Mouse (Mus musculus) kidney, postnatal 4 days (tissue): ENCODE data around the gene Negr1.

Source experiments
- DNase-seq, 2 experiments: peaks; one replicate each; pipeline ENCODE4 v3.0.0; 2021; ENCODE audit warnings: mixed read lengths in 2 of 2

Negr1 gene

DNA sequence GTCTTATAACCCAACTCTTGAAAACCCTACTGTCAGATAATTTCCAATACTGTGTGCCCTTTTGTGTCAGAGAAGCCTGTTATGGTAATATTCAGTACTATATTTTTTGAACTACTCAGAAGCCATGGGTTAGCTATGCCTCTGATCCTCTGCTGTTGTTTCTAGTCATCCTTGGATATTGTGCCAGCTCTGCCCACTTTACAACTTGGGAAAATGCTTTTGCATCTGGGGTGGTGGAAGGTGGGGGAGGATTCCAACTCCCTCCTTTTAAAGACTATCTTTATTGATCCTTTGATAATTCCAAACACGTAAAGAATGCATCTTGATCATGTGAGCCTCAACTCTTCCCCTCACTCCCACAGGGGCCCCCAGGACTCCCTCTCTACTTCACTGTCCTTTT, 361.6 kb downstream of the Negr1 start:
- no peak for DNase-seq

DNA sequence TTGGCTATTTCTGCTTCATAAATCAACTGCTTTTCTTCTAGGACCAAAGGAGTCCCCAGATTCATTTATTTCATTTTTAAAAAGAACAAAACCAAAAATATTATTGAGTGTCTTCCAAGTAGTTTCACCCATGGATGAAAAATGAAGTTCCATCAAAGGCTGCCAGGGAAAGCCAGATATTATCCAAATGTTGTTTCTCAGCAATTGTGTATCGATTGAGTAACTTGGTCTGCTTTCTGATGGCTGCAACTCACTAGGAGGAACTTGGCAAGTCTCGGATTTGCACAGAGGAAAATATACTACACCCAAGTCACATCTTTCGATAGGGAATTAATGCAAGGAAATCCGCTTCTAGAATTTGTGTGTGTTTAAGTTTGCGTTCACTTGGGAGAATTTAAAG, 363.5 kb downstream of the Negr1 start:
- no peak for DNase-seq

DNA sequence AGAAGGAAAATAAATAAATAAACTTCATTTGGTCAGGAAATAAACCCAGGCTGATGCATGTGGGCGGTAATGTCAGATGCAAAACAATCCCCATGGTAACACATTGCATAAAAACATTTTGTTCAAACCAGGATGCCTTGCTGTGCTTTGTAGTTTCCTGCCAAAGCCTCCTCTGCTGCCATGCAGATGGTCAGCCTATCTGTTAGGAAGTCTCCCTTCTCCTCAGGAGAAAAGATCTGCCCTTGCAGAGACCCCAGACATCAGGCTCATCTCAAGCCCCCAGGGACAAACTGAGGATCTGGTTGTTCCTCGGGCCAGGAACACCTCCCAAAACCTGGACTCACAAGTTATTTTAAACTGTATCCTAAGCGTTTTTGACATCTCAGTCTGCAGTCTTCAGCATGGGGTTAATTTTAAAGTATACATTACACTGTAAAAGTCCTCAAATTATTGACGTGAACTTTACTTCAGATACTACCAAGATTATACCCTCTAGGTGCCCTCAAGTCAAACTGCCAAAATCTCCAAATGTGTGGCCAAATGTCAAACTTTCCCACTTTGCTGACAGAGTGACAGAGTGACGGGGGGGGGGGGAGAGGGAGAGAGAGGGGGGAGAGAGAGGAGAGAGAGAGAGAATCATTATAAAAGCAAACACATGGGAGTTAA, 366.9 kb downstream of the Negr1 start:
- no peak for DNase-seq

DNA sequence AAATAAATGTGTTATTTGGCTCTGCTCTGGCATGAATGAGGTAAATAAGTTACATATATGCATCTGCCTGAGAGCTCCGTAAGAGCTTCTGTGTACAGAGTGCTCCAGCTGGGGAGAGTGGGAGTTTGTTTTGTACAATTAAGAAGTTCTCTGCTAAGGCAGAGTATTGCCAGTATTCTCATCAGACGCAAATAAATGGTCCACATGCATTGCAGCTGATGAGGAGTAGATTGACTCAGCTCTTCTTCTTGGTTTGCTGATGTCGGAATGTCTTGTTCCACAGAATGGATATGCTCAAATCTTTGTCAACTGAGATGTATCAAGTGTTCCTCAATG, 367.4 kb downstream of the Negr1 start:
- DNase-seq = no peak

DNA sequence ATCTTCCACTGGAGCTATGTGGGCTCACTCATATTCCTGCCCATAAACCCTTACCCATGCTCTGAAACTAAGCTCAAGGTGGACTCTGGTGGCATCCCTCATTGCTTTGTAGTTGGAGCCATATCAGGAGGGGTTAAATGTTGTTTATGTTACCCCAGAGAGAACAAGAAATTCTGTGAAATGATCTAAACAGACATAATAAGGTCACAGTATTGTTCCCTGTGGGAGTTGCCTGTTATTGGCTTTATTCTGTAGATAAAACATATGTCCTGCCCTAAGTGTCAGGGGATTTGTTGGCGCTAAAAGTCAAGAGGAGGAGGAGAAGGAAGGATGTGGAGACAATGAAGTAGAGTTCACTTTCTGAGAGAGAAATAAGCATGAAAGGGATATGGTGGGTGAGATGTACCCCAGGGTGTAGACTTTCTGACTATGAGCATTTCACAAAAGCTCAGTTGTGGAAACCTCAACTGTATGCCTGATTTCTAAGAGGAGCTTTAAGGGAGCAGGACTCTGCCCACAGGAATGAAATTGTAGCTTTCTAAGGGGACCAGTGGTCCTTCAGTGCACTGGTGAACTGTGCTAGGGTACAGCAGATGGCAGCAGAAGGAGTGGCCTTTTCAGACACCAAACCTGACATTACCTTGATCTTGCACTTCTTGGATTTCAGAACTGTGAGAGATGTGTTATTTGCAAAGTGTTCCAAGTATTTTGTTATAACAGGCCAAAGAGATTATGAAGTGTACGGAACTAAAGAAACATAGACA, 368.3 kb downstream of the Negr1 start:
- no peak for DNase-seq

DNA sequence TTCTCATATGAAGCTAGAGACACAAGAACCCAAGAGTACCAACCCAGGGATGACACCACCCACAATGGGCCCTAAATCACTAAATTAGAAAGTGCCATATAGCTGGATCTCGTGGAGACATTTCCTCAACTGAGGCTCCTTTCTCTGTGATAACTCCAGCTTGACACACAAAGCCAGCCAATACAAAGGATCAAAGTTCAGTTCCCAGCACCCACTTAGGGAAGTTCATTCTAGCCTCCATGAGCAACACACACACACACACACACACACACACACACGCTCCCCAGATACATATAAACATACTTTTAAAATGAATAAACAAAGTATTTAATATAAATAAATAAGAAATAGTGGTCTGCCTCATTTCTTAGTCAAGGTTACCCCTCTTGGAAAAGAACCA, 369.4 kb downstream of the Negr1 start:
- DNase-seq = no peak

DNA sequence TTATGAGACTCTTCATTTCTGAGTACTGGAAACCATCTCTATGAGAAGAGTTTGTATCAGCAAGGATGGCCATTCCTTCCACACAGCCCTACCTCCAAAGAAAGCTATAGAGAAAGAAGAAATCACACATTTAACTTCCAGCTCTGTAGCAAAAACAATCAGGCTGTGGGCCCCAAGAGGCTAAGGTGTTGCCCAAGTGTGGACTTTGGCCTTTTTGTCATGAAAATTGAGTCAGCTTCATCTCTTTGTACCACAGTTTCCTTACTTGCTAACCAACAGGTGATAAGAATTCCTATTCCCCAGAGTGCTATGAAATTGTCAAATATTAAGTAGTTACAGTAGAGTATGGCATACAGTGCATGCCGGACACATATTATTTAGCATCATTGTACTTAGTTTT, 369.9 kb downstream of the Negr1 start:
- no peak for DNase-seq

DNA sequence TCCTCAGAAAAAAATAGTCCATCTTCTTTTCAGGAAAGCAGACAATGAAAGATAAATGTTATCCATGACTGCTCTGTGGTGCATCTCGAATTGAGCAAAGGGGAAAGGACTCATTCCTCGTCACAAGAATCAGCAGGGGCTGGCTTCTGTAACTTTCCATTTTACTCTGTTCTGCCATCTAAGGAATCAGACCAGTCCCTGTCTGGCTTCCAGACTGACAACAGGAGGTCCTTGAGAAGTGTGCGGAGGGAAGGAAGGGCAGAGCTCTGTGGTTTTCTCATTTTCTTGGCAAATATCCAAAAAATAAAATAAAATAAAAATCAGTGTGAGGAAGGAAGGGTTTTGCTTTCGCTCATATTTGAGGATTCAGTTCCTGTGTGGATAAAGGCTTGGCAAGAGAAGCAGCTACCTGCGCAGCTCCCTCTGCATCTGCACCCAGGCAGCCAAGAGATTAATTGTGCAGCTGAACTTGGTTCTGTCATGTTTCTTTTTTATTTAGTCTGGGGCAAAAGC, 373.2 kb downstream of the Negr1 start:
- no peak for DNase-seq

DNA sequence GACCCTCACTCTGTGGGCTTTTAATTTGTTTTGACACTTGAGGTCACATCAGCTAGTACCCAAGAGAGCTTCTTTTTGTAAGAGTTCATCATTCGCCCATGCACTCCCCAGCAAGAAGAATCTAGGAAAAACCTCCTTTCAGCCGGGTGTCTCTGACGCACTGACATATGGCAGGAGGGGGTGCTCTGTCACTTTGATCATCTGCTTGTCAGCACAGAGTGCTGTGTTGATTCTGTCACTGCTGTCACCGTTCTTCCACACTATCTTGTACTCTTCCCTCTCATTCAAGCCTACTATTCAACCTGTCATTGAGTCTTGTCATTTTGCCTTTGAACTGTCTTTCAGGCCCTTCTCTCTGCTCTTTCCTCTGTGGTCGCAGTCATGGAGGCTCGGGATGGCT, 385.8 kb downstream of the Negr1 start:
- no peak for DNase-seq

DNA sequence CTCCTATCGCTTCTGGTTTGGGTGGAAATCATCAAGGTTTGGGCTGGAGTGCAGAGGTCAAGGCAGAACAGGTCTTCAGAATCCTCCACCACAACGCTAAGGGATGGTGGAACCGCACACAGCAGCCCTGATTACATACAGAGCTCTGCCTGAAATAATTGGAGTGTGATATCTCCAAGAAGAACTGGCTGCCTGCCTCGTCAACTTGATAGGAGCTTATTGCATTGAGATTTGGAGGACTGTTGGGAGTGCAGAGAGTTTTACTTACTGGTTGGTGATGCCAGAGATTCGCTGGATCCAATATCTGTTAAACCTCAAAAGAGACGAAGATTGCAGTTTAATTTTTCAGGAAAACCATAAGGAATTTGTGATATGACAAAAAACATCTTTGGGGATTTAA, 391.4 kb downstream of the Negr1 start:
- no peak for DNase-seq

DNA sequence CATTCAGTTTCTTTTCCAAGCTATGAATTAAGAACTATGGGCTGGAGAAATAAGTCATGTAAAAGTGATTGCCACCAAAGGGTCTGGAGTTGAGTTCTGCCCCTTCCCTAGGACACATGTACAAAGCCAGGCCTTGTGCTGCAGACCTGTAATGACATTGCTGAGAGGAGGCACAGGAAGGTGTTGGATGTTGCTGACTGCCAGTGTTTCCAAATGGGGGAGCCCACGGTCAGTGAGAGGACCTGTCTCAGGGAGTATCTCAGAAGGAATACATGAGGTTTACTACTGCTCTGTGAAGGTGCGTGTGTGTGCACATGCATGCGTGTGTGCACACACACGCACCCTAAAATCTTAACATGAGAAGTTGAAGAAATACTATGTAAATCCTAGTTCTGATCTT, 393.5 kb downstream of the Negr1 start:
- DNase-seq = no peak

DNA sequence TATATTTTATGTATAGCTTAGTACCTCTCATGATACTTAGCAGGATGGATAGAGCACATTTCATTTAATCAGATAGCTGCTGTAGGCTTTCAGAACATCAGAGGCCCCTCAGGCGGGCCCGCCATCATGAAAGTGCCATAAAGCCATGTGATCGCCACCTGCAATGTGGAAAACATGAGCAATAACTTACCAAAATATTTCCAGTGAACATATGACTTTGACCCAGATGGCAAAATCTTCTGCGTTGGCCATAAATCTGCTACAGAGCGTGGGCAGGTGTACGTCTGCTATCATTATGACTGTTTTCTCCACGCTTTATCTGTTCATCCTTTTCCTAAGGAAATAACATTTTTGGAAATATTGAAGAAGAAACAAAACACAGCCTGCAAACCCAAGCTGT, 397.0 kb downstream of the Negr1 start:
- DNase-seq = no peak

DNA sequence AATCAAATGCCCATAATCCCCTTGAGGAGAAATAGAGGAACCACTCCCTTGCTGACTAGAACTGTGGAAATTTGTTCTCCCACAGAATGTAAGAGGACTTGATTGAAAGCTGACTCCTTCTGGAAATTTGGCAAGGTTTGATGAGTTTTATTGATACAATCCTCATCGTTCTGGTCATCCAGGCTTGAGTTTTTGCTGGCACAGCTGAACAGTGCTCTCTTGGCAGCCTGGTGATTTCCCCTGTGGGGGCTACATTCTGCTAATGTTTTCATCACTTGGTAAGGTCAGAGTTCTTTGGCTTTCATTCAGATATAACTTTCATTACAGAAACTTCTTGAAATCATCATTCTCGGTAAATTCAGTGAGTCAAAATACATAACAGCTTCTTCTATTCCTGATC, 407.2 kb downstream of the Negr1 start:
- DNase-seq = no peak

DNA sequence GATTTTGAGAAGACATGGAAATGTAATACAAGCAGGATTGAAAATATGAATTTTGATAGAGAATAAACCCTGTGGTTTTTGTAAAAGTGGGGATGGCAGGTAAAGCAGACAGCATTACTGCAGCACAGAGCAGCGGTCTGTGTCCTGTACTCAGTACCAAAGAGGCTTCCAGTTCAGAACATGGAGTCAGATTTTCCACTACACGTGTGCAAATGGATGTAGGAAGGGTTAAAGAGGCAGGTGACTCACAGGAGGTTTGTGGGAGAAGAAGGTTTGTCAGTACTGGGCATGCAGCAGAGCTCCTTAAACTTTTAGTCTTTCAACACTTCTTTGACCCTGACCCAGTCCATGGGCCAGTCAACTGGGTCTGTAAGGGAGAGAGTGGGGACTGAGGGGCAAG, 409.5 kb downstream of the Negr1 start:
- DNase-seq = no peak

DNA sequence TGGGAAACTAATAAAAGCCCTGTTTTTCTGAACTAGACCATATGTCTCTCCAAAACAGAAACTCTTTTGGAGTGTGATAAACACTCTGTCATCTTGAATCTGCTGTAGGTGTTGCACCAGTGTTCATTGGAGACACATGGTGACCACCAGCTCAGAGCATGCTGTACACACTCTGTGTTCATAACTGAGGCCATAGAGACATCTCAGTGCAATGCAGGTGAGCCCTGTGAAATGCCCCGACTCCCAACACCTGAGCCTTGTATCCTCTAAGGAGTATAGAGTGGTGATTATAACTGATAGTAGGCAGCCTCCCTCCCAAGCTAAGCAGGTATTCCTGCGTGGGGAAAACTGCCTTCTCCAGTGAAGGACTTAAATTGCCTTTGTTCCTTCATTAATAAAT, 415.2 kb downstream of the Negr1 start:
- no peak for DNase-seq

DNA sequence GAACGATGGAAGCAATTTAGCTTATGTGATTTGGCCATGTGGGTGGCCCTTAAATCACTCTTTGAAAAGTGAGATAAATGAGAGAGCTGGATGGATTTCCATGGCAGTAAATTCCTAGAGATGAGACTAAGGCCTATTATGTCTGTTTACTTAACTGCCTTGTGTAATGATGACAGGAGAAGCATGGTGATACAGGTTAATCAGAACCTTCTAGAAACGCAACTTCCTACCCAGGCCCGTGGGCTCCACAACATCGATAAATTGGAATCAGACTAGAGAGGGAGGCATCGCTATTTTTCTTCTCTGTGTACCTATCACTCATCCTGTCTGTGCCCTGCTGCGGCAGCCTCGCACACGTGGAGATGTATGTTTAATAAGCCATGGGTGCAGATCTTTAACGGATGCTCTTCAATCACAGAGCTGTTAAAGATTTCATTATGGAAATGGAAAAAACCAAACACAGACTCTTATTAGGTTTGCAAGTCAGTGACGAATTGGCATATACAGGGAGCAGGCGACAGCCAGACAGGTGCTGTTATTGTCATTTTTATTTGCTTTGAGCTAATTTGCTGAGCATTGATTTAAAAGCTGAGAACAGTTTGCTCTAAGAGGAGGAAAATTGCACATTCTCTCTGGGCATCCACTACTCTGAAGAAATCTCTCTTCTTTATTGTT, 418.6 kb downstream of the Negr1 start:
- no peak for DNase-seq

DNA sequence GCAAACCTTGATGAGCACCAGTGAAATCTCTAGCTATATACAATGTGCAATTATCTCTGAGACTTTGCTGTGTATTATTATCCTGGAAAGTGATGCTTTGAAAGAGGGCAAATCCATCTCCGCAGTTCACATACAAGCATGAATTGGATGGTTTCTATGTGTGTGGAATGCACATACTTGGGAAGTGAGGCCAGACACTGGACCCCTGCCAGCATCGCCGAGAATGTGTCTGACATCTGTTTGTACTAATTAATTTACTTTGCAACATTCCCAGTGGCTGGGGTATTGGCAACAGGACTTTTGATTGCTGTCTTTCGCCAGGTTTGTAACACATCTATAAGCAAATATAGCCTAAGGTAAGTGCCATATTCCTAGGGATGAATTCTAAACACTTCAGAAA, 420.5 kb downstream of the Negr1 start:
- DNase-seq = peak; percentile 61 to 65

DNA sequence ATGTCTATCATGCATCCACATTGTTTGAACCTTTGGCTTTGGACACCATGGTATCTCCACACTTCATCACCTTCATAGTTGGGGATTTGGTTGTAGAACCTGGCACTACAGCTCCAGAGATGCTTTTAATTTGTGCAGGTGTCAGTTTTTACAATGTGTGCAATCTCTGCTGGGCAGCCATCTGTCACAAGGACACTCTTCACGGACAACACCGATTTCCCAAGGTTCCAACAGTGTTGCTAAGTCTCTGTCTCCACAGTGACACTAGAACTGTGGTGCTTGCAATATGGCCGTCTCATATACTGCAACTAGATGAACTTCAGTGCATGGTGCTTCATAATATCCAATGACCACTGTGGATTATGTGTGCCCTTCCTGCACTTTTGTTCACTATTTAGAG, 425.5 kb downstream of the Negr1 start:
- no peak for DNase-seq

DNA sequence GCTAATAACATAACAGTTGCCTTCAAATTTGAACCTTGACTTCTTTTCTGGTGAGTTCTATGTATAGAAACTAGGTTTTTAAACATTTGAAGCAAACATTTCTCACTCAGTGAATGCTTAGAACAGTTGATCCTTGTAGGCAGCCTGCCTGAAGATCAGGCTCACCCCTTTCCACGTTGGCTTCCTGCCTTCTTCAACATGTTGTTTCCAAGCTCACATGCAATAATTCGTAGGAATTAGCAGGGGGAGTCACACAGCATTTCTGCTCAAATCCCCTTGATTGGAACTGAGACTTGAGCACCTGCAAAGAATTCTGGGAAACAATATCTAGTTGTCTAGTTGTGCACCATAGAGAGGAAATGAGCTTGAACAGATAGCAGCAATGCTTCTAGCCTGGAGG, 430.6 kb downstream of the Negr1 start:
- DNase-seq = no peak

DNA sequence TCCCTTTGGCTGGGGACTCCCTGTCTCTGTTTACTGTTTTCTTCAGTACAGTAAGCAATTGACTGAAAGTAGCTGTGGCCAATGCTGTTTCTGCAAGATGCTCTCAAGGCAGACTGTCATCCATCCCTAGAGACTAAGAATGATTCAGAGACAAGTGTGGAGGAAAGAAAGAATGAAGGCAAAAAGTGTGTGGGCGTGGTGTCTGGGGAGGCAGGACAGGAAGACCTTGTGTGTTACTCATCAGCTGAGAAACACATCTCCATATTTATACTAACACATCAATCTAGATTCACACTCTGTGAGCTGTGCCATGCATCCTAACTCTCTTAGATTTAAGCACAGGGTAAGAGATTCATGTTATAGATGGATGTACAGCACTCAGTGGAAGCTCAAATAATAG, 431.2 kb downstream of the Negr1 start:
- no peak for DNase-seq

DNA sequence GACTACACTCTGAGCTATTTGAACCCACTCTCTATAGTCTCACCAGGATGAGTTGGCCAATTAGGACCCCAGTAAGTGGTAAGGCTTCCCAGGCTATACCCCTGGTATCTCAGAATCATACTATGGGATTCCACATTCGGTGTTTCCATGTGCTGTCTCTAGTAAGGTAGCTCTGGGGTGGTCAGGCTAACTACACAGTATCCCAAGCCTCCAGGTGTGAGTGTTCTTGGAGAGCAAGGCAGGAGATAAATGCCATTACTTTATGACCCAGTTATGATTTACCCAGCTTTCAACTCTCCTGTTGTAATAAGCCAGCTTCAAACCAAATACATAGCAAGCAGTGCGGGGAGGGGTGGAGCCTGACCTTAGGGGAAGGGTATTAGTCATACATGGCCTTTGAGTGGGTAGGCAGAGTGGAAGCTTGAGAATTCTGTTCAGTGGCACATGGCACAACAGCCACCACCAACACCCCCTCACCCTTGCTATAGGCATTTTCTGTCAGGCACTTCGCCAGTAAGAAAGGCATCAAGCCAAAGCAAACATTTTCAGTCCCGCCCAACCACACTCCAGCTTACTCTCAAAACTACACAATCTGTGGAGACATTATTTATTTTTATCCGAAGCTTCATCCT, 437.7 kb downstream of the Negr1 start:
- peak; percentile 29 to 35 for DNase-seq

DNA sequence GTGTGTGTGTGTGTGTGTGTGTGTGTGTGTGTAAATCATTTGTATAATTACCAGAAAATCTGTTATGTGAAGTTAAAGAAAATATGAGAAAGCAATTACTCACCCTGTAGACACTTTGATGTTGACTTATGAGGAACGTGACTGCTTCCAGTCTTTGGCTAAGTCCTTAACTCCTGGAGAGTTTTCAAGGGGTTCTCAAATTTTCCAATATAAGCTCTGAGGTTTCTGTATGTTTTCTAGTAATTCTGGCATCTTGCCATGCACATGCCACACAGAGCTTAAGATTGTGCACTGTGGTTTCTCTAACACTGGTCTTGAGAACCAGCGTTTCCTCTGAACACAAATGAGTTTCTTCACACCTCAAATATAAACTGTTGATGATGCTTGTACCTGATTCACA, 460.0 kb downstream of the Negr1 start:
- DNase-seq = no peak

DNA sequence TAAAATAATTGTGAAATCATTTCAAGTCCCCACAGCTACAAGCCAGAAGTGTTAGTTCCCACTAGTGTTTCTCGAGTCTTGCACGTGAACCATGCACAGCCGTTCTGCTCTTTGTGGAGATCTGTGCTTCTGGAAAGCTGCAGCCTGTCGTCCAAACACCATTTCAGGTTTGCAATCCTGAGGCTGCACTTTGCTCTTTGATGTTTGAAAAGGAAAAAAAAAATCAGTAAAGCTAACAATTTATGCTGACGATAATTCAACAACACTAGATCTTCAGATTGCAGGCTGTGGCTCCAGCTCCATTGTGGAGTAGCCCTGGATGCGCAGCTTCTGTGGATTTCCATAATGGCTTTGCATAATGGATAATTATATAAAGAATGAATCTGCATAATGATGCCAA, 463.0 kb downstream of the Negr1 start:
- DNase-seq = no peak
